Mouse (Mus musculus): ENCODE results near the gene Erfe.

- TF ChIP-seq POLR2A (IDR thresholded peaks at IDR 0.05; ENCODE audit: insufficient read depth, low read depth, low read length), result no peak
- no peak for TF ChIP-seq CTCF (IDR thresholded peaks at IDR 0.05; ENCODE audit: insufficient read depth, low read depth, low read length)
Measured at GRCm38 (mm10) chr1:91367295-91367694, 1.1 kb downstream of the Erfe start.

Measured in olfactory bulb, adult 2 months (tissue).